Mouse (Mus musculus): ENCODE measurements around the gene Zc3h7a. TPM values are rescaled to one million over a fixed set of nuclear protein-coding genes. Genes with fewer than 3 reads are reported as not detected.

Zc3h7a gene
- polyA plus RNA-seq, 1 experiment: 51.5 TPM

- Histone ChIP-seq H3K4me3 (ENCODE audit: control insufficient read depth, low read depth, low read length) (no peak overlapping the region), H3K36me3 (ENCODE audit: control insufficient read depth, insufficient read depth, low read length) (peaks cover 4% of the 10 kb centered on the region), H3K4me1 (ENCODE audit: control insufficient read depth, insufficient read depth, low read length) (no peaks in the 10 kb centered on the region), H3K27me3 (ENCODE audit: control insufficient read depth, insufficient read depth, low read length) (no peaks in the 10 kb centered on the region), H3K27ac (ENCODE audit: control insufficient read depth, insufficient read depth, low read depth, low read length) (no peak overlapping the region)
- TF ChIP-seq CTCF (IDR thresholded peaks at IDR 0.05; ENCODE audit: control insufficient read depth, insufficient read depth, insufficient replicate concordance, low read depth, low read length): no peak
- TF ChIP-seq POLR2A (IDR thresholded peaks at IDR 0.05; ENCODE audit: control insufficient read depth, low read depth, low read length): no peak
Measured at GRCm38 (mm10) chr16:11090836-11091570, 85.2 kb downstream of the Zc3h7a start.

- Histone ChIP-seq H3K4me1 (ENCODE audit: control insufficient read depth, insufficient read depth, low read length) (no peaks in the 10 kb centered on the region), H3K4me3 (ENCODE audit: control insufficient read depth, low read depth, low read length) (no peak overlapping the region), H3K27me3 (ENCODE audit: control insufficient read depth, insufficient read depth, low read length) (no peaks in the 10 kb centered on the region), H3K36me3 (ENCODE audit: control insufficient read depth, insufficient read depth, low read length) (peaks cover 4% of the 10 kb centered on the region), H3K27ac (ENCODE audit: control insufficient read depth, insufficient read depth, low read depth, low read length) (no peak overlapping the region)
- TF ChIP-seq CTCF (IDR thresholded peaks at IDR 0.05; ENCODE audit: control insufficient read depth, insufficient read depth, insufficient replicate concordance, low read depth, low read length) (no peak), POLR2A (IDR thresholded peaks at IDR 0.05; ENCODE audit: control insufficient read depth, low read depth, low read length) (no peak)
Measured at GRCm38 (mm10) chr16:11086856-11087588, 89.2 kb downstream of the Zc3h7a start.

Other genes starting within 250 kb of the Zc3h7a start
- gene Snn, start 115.4 kb downstream of the Zc3h7a start, polyA plus RNA-seq (2012; rRNA removed): 43.5 and 49.7 TPM in 2 replicates
- 14.7 and 17.7 TPM in 2 replicates for gene Litaf, start 110.2 kb downstream of the Zc3h7a start, polyA plus RNA-seq (2012; rRNA removed)
- gene Txndc11, start 41.7 kb downstream of the Zc3h7a start, polyA plus RNA-seq (2012; rRNA removed): 9.0 and 11.6 TPM in 2 replicates
- gene Rsl1d1, start 26.9 kb upstream of the Zc3h7a start, polyA plus RNA-seq (2012; rRNA removed): 7.1 and 8.3 TPM in 2 replicates
- gene Gspt1, start 77.9 kb upstream of the Zc3h7a start, polyA plus RNA-seq (2012; rRNA removed): 15.4 and 18.1 TPM in 2 replicates
- gene Tnfrsf17, start 137.4 kb upstream of the Zc3h7a start, polyA plus RNA-seq (2012; rRNA removed): 0.23 TPM in 1 of 2 replicates, not detected in the other
- 6.1 and 7.7 TPM in 2 replicates for gene Snx29, start 146.5 kb upstream of the Zc3h7a start, polyA plus RNA-seq (2012; rRNA removed)

Measured in testis, adult 2 months (tissue).